Mouse (Mus musculus): ENCODE measurements around the gene Esrra. TPM values are rescaled to one million over a fixed set of nuclear protein-coding genes. Genes with fewer than 3 reads are reported as not detected.

Esrra gene
- polyA plus RNA-seq, 1 experiment: not detected

DNA sequence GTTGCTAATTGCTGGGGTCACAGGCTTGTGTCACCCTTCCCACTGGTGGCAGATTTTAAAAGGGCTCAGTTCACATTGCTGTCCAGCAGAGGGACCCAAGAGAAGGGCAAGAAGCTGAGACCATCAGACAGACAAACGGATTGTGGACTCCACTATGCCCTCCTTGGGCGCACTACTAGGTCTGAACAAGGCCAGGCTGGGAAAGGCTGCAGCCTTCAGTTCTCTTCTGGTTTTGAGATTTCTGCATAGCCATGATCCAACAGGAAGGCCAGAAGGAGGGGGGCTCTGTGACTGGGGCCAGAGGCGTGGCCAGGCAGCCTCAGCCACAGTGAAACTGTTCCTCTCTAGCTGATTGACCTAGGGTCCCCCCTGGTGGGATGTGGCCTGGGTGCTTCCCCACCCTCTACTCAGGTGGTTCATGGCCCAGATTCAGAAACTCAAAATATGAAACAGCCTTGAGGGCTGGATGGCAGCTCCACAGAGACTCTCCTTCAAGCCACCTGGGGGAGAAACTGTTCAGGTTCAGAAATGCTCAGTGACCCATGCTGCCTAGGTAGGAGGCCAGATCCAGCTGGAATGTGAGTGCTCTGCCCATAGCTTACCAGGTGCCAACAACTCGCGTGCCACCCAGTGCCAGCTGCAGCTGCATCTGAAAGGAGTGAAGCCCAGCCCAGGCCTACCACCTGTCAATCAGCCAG, 49.9 kb downstream of the Esrra start:
- no peaks in the 10 kb centered on the region for H3K4me1 ChIP-seq (ENCODE audit: control insufficient read depth, insufficient read depth, low read length)
- TF ChIP-seq CTCF (IDR thresholded peaks at IDR 0.05; ENCODE audit: insufficient read depth, low read depth, low read length) (no peak), POLR2A (IDR thresholded peaks at IDR 0.05; ENCODE audit: insufficient read depth, low read depth, low read length) (no peak)
- no peak overlapping the region for H3K4me3 ChIP-seq (ENCODE audit: insufficient read depth, low read depth, low read length)
- H3K27ac ChIP-seq (ENCODE audit: insufficient read depth, low read depth, low read length): no peak overlapping the region
- WGBS: 68% methylated on average over 5 of the region's 5 CpGs

DNA sequence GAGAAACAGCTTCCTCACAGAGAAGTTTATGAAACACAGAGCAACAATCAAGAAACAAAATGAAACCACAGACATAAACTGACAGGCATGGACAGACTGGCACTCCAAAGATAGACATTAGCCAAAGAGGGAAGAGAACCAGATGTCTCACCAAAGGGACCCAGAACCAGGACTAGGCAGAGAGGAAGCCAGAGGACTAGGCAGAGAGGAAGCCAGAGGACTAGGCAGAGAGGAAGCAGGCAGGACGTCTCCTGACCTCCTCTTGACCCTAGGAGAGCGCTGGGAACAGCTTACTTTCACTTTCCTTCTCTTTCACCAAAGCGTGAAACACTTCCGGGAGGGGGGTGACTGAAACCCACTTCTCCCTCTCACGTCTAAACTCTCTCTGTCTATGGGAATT, 52.3 kb downstream of the Esrra start:
- no peak for TF ChIP-seq POLR2A (IDR thresholded peaks at IDR 0.05; ENCODE audit: insufficient read depth, low read depth, low read length)
- TF ChIP-seq CTCF (IDR thresholded peaks at IDR 0.05; ENCODE audit: insufficient read depth, low read depth, low read length): no peak
- no peaks in the 10 kb centered on the region for H3K4me1 ChIP-seq (ENCODE audit: control insufficient read depth, insufficient read depth, low read length)
- no peak overlapping the region for H3K27ac ChIP-seq (ENCODE audit: insufficient read depth, low read depth, low read length)
- no peak overlapping the region; the same call in 1 of the 2 replicates for H3K4me3 ChIP-seq (ENCODE audit: insufficient read depth, low read depth, low read length)
- WGBS: 12% methylated on average over 5 of the region's 5 CpGs

DNA sequence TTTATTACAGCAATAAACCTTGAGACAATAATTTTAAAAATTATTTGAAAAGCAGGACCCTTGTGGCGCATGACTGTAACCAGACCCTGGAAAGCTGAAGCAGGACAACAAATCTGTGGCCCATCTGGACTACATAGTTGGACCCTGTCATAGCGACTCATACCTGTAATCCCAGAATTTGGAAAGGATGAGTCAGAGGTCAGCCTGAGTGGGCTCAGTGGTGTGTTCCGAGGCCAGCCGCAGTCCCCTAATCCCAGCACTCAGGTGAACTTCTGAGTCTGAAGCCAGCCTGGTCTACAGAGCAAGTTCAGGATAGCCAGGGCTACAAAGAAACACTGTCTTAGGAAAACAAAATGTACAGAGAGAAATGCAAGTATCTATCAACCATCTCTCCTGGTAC, 60.2 kb downstream of the Esrra start:
- no peak for TF ChIP-seq CTCF (IDR thresholded peaks at IDR 0.05; ENCODE audit: insufficient read depth, low read depth, low read length)
- TF ChIP-seq POLR2A (IDR thresholded peaks at IDR 0.05; ENCODE audit: insufficient read depth, low read depth, low read length): no peak
- no peak overlapping the region for H3K4me3 ChIP-seq (ENCODE audit: insufficient read depth, low read depth, low read length)
- H3K27ac ChIP-seq (ENCODE audit: insufficient read depth, low read depth, low read length): no peak overlapping the region
- H3K4me1 ChIP-seq (ENCODE audit: control insufficient read depth, insufficient read depth, low read length): no peaks in the 10 kb centered on the region
- WGBS: 96% methylated on average over 4 of the region's 4 CpGs

Other genes with a start within 250 kb of the Esrra start
- not detected in 2 replicates for gene Rps6ka4, start 81.2 kb downstream of the Esrra start, polyA plus RNA-seq (2012; ENCODE audit: insufficient read depth, insufficient read length, low replicate concordance, missing spikeins)
- gene Ccdc88b, start 63.6 kb downstream of the Esrra start, polyA plus RNA-seq (2012; ENCODE audit: insufficient read depth, insufficient read length, low replicate concordance, missing spikeins): not detected in 2 replicates
- gene Trmt112, start 12.1 kb downstream of the Esrra start, polyA plus RNA-seq (2012; ENCODE audit: insufficient read depth, insufficient read length, low replicate concordance, missing spikeins): not detected in 2 replicates
- not detected in 2 replicates for gene Prdx5, start 11.7 kb downstream of the Esrra start, polyA plus RNA-seq (2012; ENCODE audit: insufficient read depth, insufficient read length, low replicate concordance, missing spikeins)
- not detected in 2 replicates for gene Catsperz, start 3.6 kb upstream of the Esrra start, polyA plus RNA-seq (2012; ENCODE audit: insufficient read depth, insufficient read length, low replicate concordance, missing spikeins)
- not detected in 2 replicates for gene Kcnk4, start 12.7 kb upstream of the Esrra start, polyA plus RNA-seq (2012; ENCODE audit: insufficient read depth, insufficient read length, low replicate concordance, missing spikeins)
- not detected in 2 replicates for gene Bad, start 20.0 kb upstream of the Esrra start, polyA plus RNA-seq (2012; ENCODE audit: insufficient read depth, insufficient read length, low replicate concordance, missing spikeins)
- not detected in 2 replicates for gene Gpr137, start 20.7 kb upstream of the Esrra start, polyA plus RNA-seq (2012; ENCODE audit: insufficient read depth, insufficient read length, low replicate concordance, missing spikeins)
- not detected in 2 replicates for gene Ppp1r14b, start 53.2 kb upstream of the Esrra start, polyA plus RNA-seq (2012; ENCODE audit: insufficient read depth, insufficient read length, low replicate concordance, missing spikeins)
- gene Plcb3, start 54.7 kb upstream of the Esrra start, polyA plus RNA-seq (2012; ENCODE audit: insufficient read depth, insufficient read length, low replicate concordance, missing spikeins): not detected in 2 replicates
- not detected in 2 replicates for gene Fkbp2, start 58.7 kb upstream of the Esrra start, polyA plus RNA-seq (2012; ENCODE audit: insufficient read depth, insufficient read length, low replicate concordance, missing spikeins)
- not detected in 2 replicates for gene Vegfb, start 65.8 kb upstream of the Esrra start, polyA plus RNA-seq (2012; ENCODE audit: insufficient read depth, insufficient read length, low replicate concordance, missing spikeins)
- gene Dnajc4, start 70.8 kb upstream of the Esrra start, polyA plus RNA-seq (2012; ENCODE audit: insufficient read depth, insufficient read length, low replicate concordance, missing spikeins): not detected in 2 replicates
- not detected in 2 replicates for gene Nudt22, start 74.3 kb upstream of the Esrra start, polyA plus RNA-seq (2012; ENCODE audit: insufficient read depth, insufficient read length, low replicate concordance, missing spikeins)
- not detected in 2 replicates for gene Trpt1, start 74.3 kb upstream of the Esrra start, polyA plus RNA-seq (2012; ENCODE audit: insufficient read depth, insufficient read length, low replicate concordance, missing spikeins)
- not detected in 2 replicates for gene Fermt3, start 97.7 kb upstream of the Esrra start, polyA plus RNA-seq (2012; ENCODE audit: insufficient read depth, insufficient read length, low replicate concordance, missing spikeins)
- 145 and 219 TPM in 2 replicates for gene Stip1, start 118.2 kb upstream of the Esrra start, polyA plus RNA-seq (2012; ENCODE audit: insufficient read depth, insufficient read length, low replicate concordance, missing spikeins)
- not detected in 2 replicates for gene Macrod1, start 135.0 kb upstream of the Esrra start, polyA plus RNA-seq (2012; ENCODE audit: insufficient read depth, insufficient read length, low replicate concordance, missing spikeins)
- gene Flrt1, start 183.9 kb upstream of the Esrra start, polyA plus RNA-seq (2012; ENCODE audit: insufficient read depth, insufficient read length, low replicate concordance, missing spikeins): not detected in 2 replicates

Measured in olfactory bulb, adult 2 months (tissue).